Mouse (Mus musculus) testis, adult 2 months (tissue): ENCODE measurements at regions not wholly inside any gene's neighbourhood (a gene's known extent, or its start where the extent isn't known, plus 50 kb on each side); places are given as distances from the start of the nearest gene placed in this dataset.

Experiments used
- H3K27ac ChIP-seq: fragments of 200-500 bp; 2 replicates; pipeline ENCODE4 v1.5.1; 2012; ENCODE audit warnings: low read depth, low read length; ENCODE audit not compliant: control insufficient read depth, insufficient read depth
- H3K27me3 ChIP-seq: fragments of 200-500 bp; 2 replicates; pipeline ENCODE4 v1.6.1; 2012; ENCODE audit warnings: mild to moderate bottlenecking, low read length, moderate library complexity; ENCODE audit not compliant: control insufficient read depth, insufficient read depth
- H3K36me3 ChIP-seq: fragments of 200-500 bp; 2 replicates; pipeline ENCODE4 v1.6.1; 2012; ENCODE audit warnings: mild to moderate bottlenecking, low read length; ENCODE audit not compliant: control insufficient read depth, insufficient read depth
- H3K4me1 ChIP-seq: fragments of 200-500 bp; 2 replicates; pipeline ENCODE4 v1.6.1; 2012; ENCODE audit warnings: low read length; ENCODE audit not compliant: control insufficient read depth, insufficient read depth
- H3K4me3 ChIP-seq: fragments of 200-500 bp; 2 replicates; pipeline ENCODE4 v1.5.1; 2012; ENCODE audit warnings: low read depth, mild to moderate bottlenecking, low read length, moderate library complexity, mixed read lengths; ENCODE audit not compliant: control insufficient read depth
- CTCF ChIP-seq: fragments of 200-500 bp; IDR thresholded peaks from 2 replicates; pipeline ENCODE4 v1.5.1; 2012; ENCODE audit warnings: low read depth, mild to moderate bottlenecking, inconsistent platforms, low read length, moderate library complexity; ENCODE audit not compliant: control insufficient read depth, insufficient read depth, insufficient replicate concordance
- POLR2A ChIP-seq: fragments of 200-500 bp; IDR thresholded peaks from 2 replicates; pipeline ENCODE4 v1.6.1; 2012; ENCODE audit warnings: low read depth, mild to moderate bottlenecking, inconsistent platforms, low read length, moderate library complexity; ENCODE audit not compliant: control insufficient read depth

- Histone ChIP-seq H3K27me3 (no peaks in the 10 kb centered on the region), H3K27ac (no peak overlapping the region), H3K36me3 (no peaks in the 10 kb centered on the region), H3K4me3 (no peak overlapping the region), H3K4me1 (no peaks in the 10 kb centered on the region)
- TF ChIP-seq CTCF: no peak
- TF ChIP-seq POLR2A: no peak
Observed at GRCm38 (mm10) chr10:17599831-17600761, 122.9 kb upstream of the Cited2 start.

- Histone ChIP-seq H3K27me3 (no peaks in the 10 kb centered on the region), H3K4me3 (no peak overlapping the region), H3K36me3 (no peaks in the 10 kb centered on the region), H3K27ac (no peak overlapping the region), H3K4me1 (no peaks in the 10 kb centered on the region)
- TF ChIP-seq CTCF: no peak
Observed at GRCm38 (mm10) chr10:17600762-17601108, 122.3 kb upstream of the Cited2 start.

GRCm38 (mm10) chr10:17602446-17602845, 120.6 kb upstream of the Cited2 start:
- Histone ChIP-seq H3K4me1 (no peaks in the 10 kb centered on the region), H3K27ac (no peak overlapping the region), H3K36me3 (no peaks in the 10 kb centered on the region), H3K27me3 (no peaks in the 10 kb centered on the region), H3K4me3 (no peak overlapping the region)
- TF ChIP-seq CTCF: no peak
- TF ChIP-seq POLR2A: no peak

- Histone ChIP-seq H3K27me3 (no peaks in the 10 kb centered on the region), H3K27ac (no peak overlapping the region), H3K4me1 (no peaks in the 10 kb centered on the region), H3K4me3 (no peak overlapping the region), H3K36me3 (no peaks in the 10 kb centered on the region)
- no peak for TF ChIP-seq POLR2A
- TF ChIP-seq CTCF: no peak
Observed at GRCm38 (mm10) chr10:17608220-17608619, 114.8 kb upstream of the Cited2 start.

- no peak for TF ChIP-seq POLR2A
- no peak for TF ChIP-seq CTCF
Observed at GRCm38 (mm10) chr10:17610592-17610991, 112.4 kb upstream of the Cited2 start.

GRCm38 (mm10) chr10:17613281-17613680, 109.7 kb upstream of the Cited2 start:
- H3K4me1 ChIP-seq: no peaks in the 10 kb centered on the region
- no peak for TF ChIP-seq CTCF
- TF ChIP-seq POLR2A: no peak
- H3K27me3 ChIP-seq: no peaks in the 10 kb centered on the region
- no peak overlapping the region for H3K4me3 ChIP-seq
- no peak overlapping the region for H3K27ac ChIP-seq
- H3K36me3 ChIP-seq: no peaks in the 10 kb centered on the region

More at GRCm38 (mm10) chr10:17610592-17610991, 112.4 kb upstream of the Cited2 start:
- H3K27ac ChIP-seq: no peak overlapping the region
- H3K4me1 ChIP-seq: no peaks in the 10 kb centered on the region
- no peaks in the 10 kb centered on the region for H3K27me3 ChIP-seq
- H3K36me3 ChIP-seq: no peaks in the 10 kb centered on the region
- H3K4me3 ChIP-seq: no peak overlapping the region

GRCm38 (mm10) chr10:17618024-17618423, 105.0 kb upstream of the Cited2 start:
- TF ChIP-seq CTCF (no peak), POLR2A (no peak)
- no peak overlapping the region for H3K4me3 ChIP-seq
- no peak overlapping the region for H3K27ac ChIP-seq
- H3K4me1 ChIP-seq: no peaks in the 10 kb centered on the region
- no peaks in the 10 kb centered on the region for H3K36me3 ChIP-seq
- H3K27me3 ChIP-seq: no peaks in the 10 kb centered on the region
